Mouse (Mus musculus) gastrocnemius, adult 2 months (tissue): Measurements from ENCODE around the gene Cbr2. TPM values are rescaled to one million over a fixed set of nuclear protein-coding genes. Genes with fewer than 3 reads are reported as not detected.
"Not testable (repeated sequence)": the region's sequence is repeated elsewhere in the genome, so short reads cannot be mapped to it uniquely, and the experiment has no call there.

ENCODE experiments used
- DNase-seq: peaks from one replicate; pipeline ENCODE4 v3.0.0; 2022
- H3K27ac ChIP-seq: fragments of 200-600 bp; 2 replicates; pipeline ENCODE4 v1.8.1; 2022; ENCODE audit warnings: mild to moderate bottlenecking
- H3K4me3 ChIP-seq: fragments of 200-600 bp; 2 replicates; pipeline ENCODE4 v1.8.1; 2022; ENCODE audit warnings: mild to moderate bottlenecking, moderate library complexity
- CTCF ChIP-seq: fragments of 200-600 bp; IDR thresholded peaks from 2 replicates; pipeline ENCODE4 v1.8.1; 2022; ENCODE audit warnings: antibody characterized with exemption, mild to moderate bottlenecking, moderate library complexity
- intact Hi-C: fragments of 180-260 bp; cut with DNase I; formaldehyde crosslinking; loops from one replicate; pipeline ENCODE4 v1.15.1; 2025
- total RNA-seq, 2 experiments: library from RNA; stranded (reverse); gene quantifications; 2 replicates each; pipeline ENCODE4 v1.2.3; 2021

Cbr2 gene
- total RNA-seq, 2 experiments from 2014 or later: 9.1 to 15.4 TPM

- Histone ChIP-seq H3K4me3 (no peak overlapping the region), H3K27ac (no peak overlapping the region)
- no peak for DNase-seq
- TF ChIP-seq CTCF: no peak
- intact Hi-C loops: no loop called here
These were observed 30.1 kb upstream of the Cbr2 start for GRCm38 (mm10) chr11:120761811-120762671.

GRCm38 (mm10) chr11:120760236-120760635 is 28.3 kb upstream of the Cbr2 start:
- intact Hi-C loops: no loop called here
- H3K27ac ChIP-seq: no peak overlapping the region
- no peak for TF ChIP-seq CTCF
- H3K4me3 ChIP-seq: no peak overlapping the region
- no peak for DNase-seq

- no peak for TF ChIP-seq CTCF
- intact Hi-C loops: loop anchor here (2.0 kb wide), 1 partner anchor 15 kb away; no protein-coding TSS in a partner anchor
These were observed 19.7 kb upstream of the Cbr2 start for GRCm38 (mm10) chr11:120751606-120752005.

GRCm38 (mm10) chr11:120749430-120749829 is 17.5 kb upstream of the Cbr2 start:
- peak; percentile 68 for TF ChIP-seq CTCF
- peak; percentile 67 for DNase-seq
- no peak overlapping the region for H3K27ac ChIP-seq
- intact Hi-C loops: loop anchor here (2.0 kb wide), 1 partner anchor 29 kb away; the partner anchor contains the start of gene Rac3
- H3K4me3 ChIP-seq: no peak overlapping the region

More at GRCm38 (mm10) chr11:120751606-120752005, 19.7 kb upstream of the Cbr2 start:
- Histone ChIP-seq H3K27ac (no peak overlapping the region), H3K4me3 (no peak overlapping the region)
- DNase-seq: no peak

- no peak for DNase-seq
- Histone ChIP-seq H3K27ac (peak overlapping the region; percentile 59), H3K4me3 (no peak overlapping the region)
- intact Hi-C loops: loop anchor here (2.0 kb wide), 1 partner anchor 27 kb away; the partner anchor contains the start of gene Rac3
- TF ChIP-seq CTCF: no peak
These were observed 16.1 kb upstream of the Cbr2 start for GRCm38 (mm10) chr11:120747974-120748373.

- intact Hi-C loops: no loop called here
- no peak for DNase-seq
- H3K4me3 ChIP-seq: no peak overlapping the region
- no peak overlapping the region for H3K27ac ChIP-seq
- no peak for TF ChIP-seq CTCF
These were observed 12.3 kb upstream of the Cbr2 start for GRCm38 (mm10) chr11:120744121-120744701.

- no peak for DNase-seq
- Histone ChIP-seq H3K27ac (no peak overlapping the region), H3K4me3 (no peak overlapping the region)
- intact Hi-C loops: no loop called here
- TF ChIP-seq CTCF: no peak
These were observed 9.1 kb upstream of the Cbr2 start for GRCm38 (mm10) chr11:120740981-120741380.

GRCm38 (mm10) chr11:120736424-120736823 is 4.5 kb upstream of the Cbr2 start:
- DNase-seq: no peak
- H3K4me3 ChIP-seq: no peak overlapping the region
- no peak for TF ChIP-seq CTCF
- no peak overlapping the region for H3K27ac ChIP-seq
- intact Hi-C loops: loop anchor here (2.0 kb wide), 1 partner anchor 14 kb away; no protein-coding TSS in a partner anchor

GRCm38 (mm10) chr11:120733521-120733920 is 1.6 kb upstream of the Cbr2 start:
- DNase-seq: peak; percentile 69
- no peak for TF ChIP-seq CTCF
- intact Hi-C loops: no loop called here
- Histone ChIP-seq H3K4me3 (no peak overlapping the region), H3K27ac (no peak overlapping the region)

GRCm38 (mm10) chr11:120731395-120731794 is 519 bp downstream of the Cbr2 start:
- peak overlapping the region; percentile 66 for H3K27ac ChIP-seq
- peak overlapping the region; percentile 51 for H3K4me3 ChIP-seq
- no peak for DNase-seq
- intact Hi-C loops: no loop called here
- TF ChIP-seq CTCF: no peak

GRCm38 (mm10) chr11:120730331-120730870 is 1.5 kb downstream of the Cbr2 start:
- no peak for TF ChIP-seq CTCF
- Histone ChIP-seq H3K27ac (no peak overlapping the region), H3K4me3 (peak overlapping the region; percentile 51)
- intact Hi-C loops: no loop called here
- DNase-seq: no peak

- DNase-seq, intact Hi-C loops, H3K27ac ChIP-seq: not testable (repeated sequence)
- H3K4me3 ChIP-seq: peak overlapping the region; percentile 32
These were observed 2.4 kb downstream of the Cbr2 start for GRCm38 (mm10) chr11:120729432-120730050.
